25 mouse cellular contexts compared by ENCODE assay signal in genomic region chr14:19693606-19694005, GRCm38 (mm10). TPM values are rescaled to one million over a fixed set of nuclear protein-coding genes. Genes with fewer than 3 reads are reported as not detected.
A peak's percentile ranks its signal among the peaks of the same experiment; 100 is the strongest.
DNase-seq lines count a peak whose midpoint lies in the region; ATAC-seq and TF ChIP-seq lines count a peak whose summit lies in the region.
"Had no signal": no experiment of that assay in that cellular context is flagged by ENCODE, and none has a peak within 500 bp of the region (broad histone marks: within the 10 kb centered on the region; RNA-seq: fewer than 3 reads in every experiment).

No protein-coding gene starts in this region.

- no peak overlapping the region for H3K4me2 ChIP-seq in liver, embryonic 12.5 days
- H3K4me2 ChIP-seq: heart, embryonic 13.5 days; intestine, embryonic 15.5 days; liver, embryonic 15.5 days had no signal

- no peak overlapping the region for H3K4me3 ChIP-seq in cerebellum, adult 2 months (replicated peaks; ENCODE audit: insufficient read depth, low read depth, low read length)
- no peak overlapping the region for H3K4me3 ChIP-seq in liver, adult 2 months (ENCODE audit: insufficient read depth, low read depth, low read length)
- no peak overlapping the region for H3K4me3 ChIP-seq in liver, embryonic 12.5 days
- H3K4me3 ChIP-seq: heart, adult 2 months; heart, embryonic 13.5 days; hindbrain, embryonic 10.5 days; intestine, embryonic 15.5 days; left cerebral cortex, adult 2 months; liver, embryonic 15.5 days had no signal

- no peaks in the 10 kb centered on the region for H3K79me2 ChIP-seq in liver, adult 2 months (ENCODE audit: control insufficient read depth, insufficient read depth, low read length)

- no peaks in the 10 kb centered on the region for H3K27me3 ChIP-seq in cerebellum, adult 2 months (ENCODE audit: control insufficient read depth, insufficient read depth, low read length)
- no peaks in the 10 kb centered on the region for H3K27me3 ChIP-seq in liver, adult 2 months (ENCODE audit: control insufficient read depth, insufficient read depth, low read length)
- H3K27me3 ChIP-seq in liver, embryonic 12.5 days (replicated peaks), result no peaks in the 10 kb centered on the region
- H3K27me3 ChIP-seq: CH12.LX; heart, embryonic 13.5 days; intestine, embryonic 15.5 days; liver, embryonic 15.5 days had no signal

- peak; percentile 9 to 12 for DNase-seq in cerebellum, adult 2 months
- DNase-seq in heart, adult 11 months, result peak; percentile 61
- DNase-seq in heart, postnatal 25 days (ENCODE audit: low spot score), result no peak
- peak; percentile 41 for DNase-seq in liver, adult 2 months (ENCODE audit: extremely low read depth, low read depth, low spot score)
- DNase-seq in gastrocnemius, postnatal 10 days, result no peak
- DNase-seq: B cell, adult 2 months; forebrain, postnatal 0 days; gastrocnemius, postnatal 25 days; heart, adult 2 months; kidney, adult 8-10 months; right cerebral cortex, postnatal 4 days; thymus, postnatal 14 days had no signal

- no peak for ATAC-seq in cerebellum, adult (ENCODE audit: insufficient number of reproducible peaks, low FRiP score, low TSS enrichment)
- ATAC-seq in liver, embryonic 12.5 days, result no peak
- ATAC-seq: forebrain, postnatal 0 days; hindbrain, embryonic 16.5 days; intestine, embryonic 15.5 days; lung, postnatal 0 days; Patski had no signal

- WGBS in cerebellum, adult 2 months, result 7% methylated on average over 2 of the region's 2 CpGs
- WGBS in liver, adult 2 months, result 24% methylated on average over 2 of the region's 2 CpGs
- 61% methylated on average over 2 of the region's 2 CpGs for WGBS in liver, embryonic 12.5 days (ENCODE audit: insufficient replicate concordance)

- H3K4me1 ChIP-seq in cerebellum, adult 2 months (ENCODE audit: control insufficient read depth, insufficient read depth, low read length), result no peaks in the 10 kb centered on the region
- H3K4me1 ChIP-seq in liver, adult 2 months (ENCODE audit: control insufficient read depth, insufficient read depth, low read length), result no peaks in the 10 kb centered on the region
- H3K4me1 ChIP-seq in liver, embryonic 12.5 days, result no peaks in the 10 kb centered on the region
- H3K4me1 ChIP-seq: intestine, embryonic 15.5 days; liver, embryonic 15.5 days had no signal

- intact Hi-C loops in heart, postnatal 25 days (cut with DNase I), result no loop called here

- no peak for TF ChIP-seq POLR2A in cerebellum, adult 2 months (IDR thresholded peaks at IDR 0.05; ENCODE audit: borderline replicate concordance, insufficient read depth, low read length)
- no peak for TF ChIP-seq POLR2A in liver, adult 2 months (IDR thresholded peaks at IDR 0.05; ENCODE audit: extremely low read depth, insufficient read depth, low read length)

- no peaks in the 10 kb centered on the region for H3K9me3 ChIP-seq in liver, embryonic 12.5 days (replicated peaks)
- H3K9me3 ChIP-seq: G1E; heart, embryonic 13.5 days; hindbrain, embryonic 10.5 days; intestine, embryonic 15.5 days; liver, embryonic 15.5 days had no signal

- TF ChIP-seq CTCF in cerebellum, adult 2 months (IDR thresholded peaks at IDR 0.05; ENCODE audit: borderline replicate concordance, insufficient read depth, low read depth, low read length), result no peak
- TF ChIP-seq CTCF in liver, adult 2 months (IDR thresholded peaks at IDR 0.05; ENCODE audit: low read depth, low read length), result no peak

- H3K27ac ChIP-seq in cerebellum, adult 2 months (ENCODE audit: insufficient read depth, low read length), result no peak overlapping the region
- no peak overlapping the region for H3K27ac ChIP-seq in liver, adult 2 months (replicated peaks; ENCODE audit: insufficient read depth, low read depth, low read length)
- H3K27ac ChIP-seq in liver, embryonic 12.5 days, result no peak overlapping the region
- H3K27ac ChIP-seq: heart, adult 2 months; heart, embryonic 13.5 days; hindbrain, embryonic 10.5 days; intestine, embryonic 15.5 days; left cerebral cortex, adult 2 months; liver, embryonic 15.5 days; macrophage had no signal

- no peaks in the 10 kb centered on the region for H3K36me3 ChIP-seq in liver, adult 2 months (ENCODE audit: control insufficient read depth, insufficient read depth, low read length)
- H3K36me3 ChIP-seq in liver, embryonic 12.5 days, result no peaks in the 10 kb centered on the region
- H3K36me3 ChIP-seq: G1E; heart, embryonic 13.5 days; hindbrain, embryonic 10.5 days; intestine, embryonic 15.5 days; liver, embryonic 15.5 days had no signal

- no peak overlapping the region for H3K9ac ChIP-seq in liver, adult 2 months (ENCODE audit: low read depth, low read length)
- H3K9ac ChIP-seq in liver, embryonic 12.5 days, result no peak overlapping the region
- H3K9ac ChIP-seq: forebrain, postnatal 0 days; heart, embryonic 13.5 days; intestine, embryonic 15.5 days; liver, embryonic 15.5 days had no signal

RNA-seq across cellular contexts. Expression of gene Nid2, which starts 57.5 kb away (rescaled TPM):
- 1.5 and 2.2 TPM in 2 replicates for polyA plus RNA-seq in cerebellum, adult 2 months (2012; rRNA removed)
- 10 to 100 TPM; 46.4 to 53.2 TPM for total RNA-seq in heart, postnatal 25 days (2021)
- 2.3 and 6.2 TPM in 2 replicates for total RNA-seq in liver, adult 2 months (2014; rRNA removed)
- 5.9 and 6.0 TPM in 2 replicates for polyA plus RNA-seq in liver, adult 2 months (2012; rRNA removed)
- 24.1 and 24.2 TPM in 2 replicates for polyA plus RNA-seq in liver, embryonic 12.5 days (2016; fragmentation: Nextera tagmentation; extraction: Ambion mirVana)
- 10 to 100 TPM; 90.7 to 94.0 TPM for total RNA-seq in gastrocnemius, postnatal 10 days (2021)

Comparison
In these comparisons a context has a peak if more than half of its experiments do, and no peak if none do; other contexts are left out.
1. DNase-seq: peak in cerebellum, adult 2 months (2 of 2), heart, adult 11 months (single experiment) and liver, adult 2 months (single experiment); none in heart, postnatal 25 days (single experiment) and gastrocnemius, postnatal 10 days (single experiment).